Mouse (Mus musculus) midbrain, embryonic 10.5 days (tissue): ENCODE data around the gene Mapk8ip3. TPM values are rescaled to one million over a fixed set of nuclear protein-coding genes. Genes with fewer than 3 reads are reported as not detected.
"Not testable (repeated sequence)": the region's sequence is repeated elsewhere in the genome, so short reads cannot be mapped to it uniquely, and the experiment has no call there.

Experiments
- DNase-seq: peaks from one replicate; pipeline ENCODE4 v3.0.0-alpha.2; 2017; ENCODE audit warnings: low spot score
- H3K27ac ChIP-seq: fragments of 300-500 bp; sonication (generic); replicated peaks from 2 replicates; pipeline ENCODE4 v1.5.1; 2016; ENCODE audit warnings: mild to moderate bottlenecking
- H3K27me3 ChIP-seq: fragments of 300-500 bp; sonication (generic); 2 replicates; pipeline ENCODE4 v1.6.1; 2016; ENCODE audit warnings: low read depth, mild to moderate bottlenecking; ENCODE audit not compliant: poor library complexity, severe bottlenecking
- H3K36me3 ChIP-seq: fragments of 300-500 bp; sonication (generic); 2 replicates; pipeline ENCODE4 v1.6.1; 2016; ENCODE audit warnings: mild to moderate bottlenecking, moderate library complexity
- H3K4me1 ChIP-seq: fragments of 300-500 bp; sonication (generic); 2 replicates; pipeline ENCODE4 v1.6.1; 2016
- H3K4me3 ChIP-seq: fragments of 300-500 bp; sonication (generic); 2 replicates; pipeline ENCODE4 v1.5.1; 2016; ENCODE audit warnings: mild to moderate bottlenecking, moderate library complexity
- H3K9me3 ChIP-seq: fragments of 300-500 bp; sonication (generic); replicated peaks from 2 replicates; pipeline ENCODE4 v1.6.1; 2016; ENCODE audit warnings: mild to moderate bottlenecking
- WGBS: fragments of 180-500 bp; shearing (Covaris S2); methylation state at CpG from one replicate; pipeline ENCODE4 v1.1.7; 2016; 5-methylcytosine and 5-hydroxymethylcytosine counted together
- polyA plus RNA-seq: library from polyadenylated mRNA; unstranded; fragments of >200 nt; fragmentation: Nextera tagmentation; extraction: Ambion mirVana; gene quantifications from 2 replicates; pipeline ENCODE4 v1.2.1, GENCODE M21; 2016

The Mapk8ip3 gene
- polyA plus RNA-seq, result 40.1 and 53.9 TPM in 2 replicates

- peak; percentile 95 for DNase-seq
- no peaks in the 10 kb centered on the region for H3K9me3 ChIP-seq
- no peaks in the 10 kb centered on the region for H3K27me3 ChIP-seq
- H3K36me3 ChIP-seq, result peaks cover 30% of the 10 kb centered on the region
- peak within 1 kb of the TSS; percentile 88 for H3K27ac ChIP-seq
- H3K4me1 ChIP-seq, result peaks cover 21% of the 10 kb centered on the region
- H3K4me3 ChIP-seq, result peak within 1 kb of the TSS; percentile 91
- WGBS, result under 1% methylated on average over 78 of the region's 78 CpGs
These were observed at the start of gene Mapk8ip3 for GRCm38 (mm10) chr17:24936259-24937237. Mapk8ip3 (minus strand) TSS chr17:24936977.

- H3K27ac ChIP-seq, result peak overlapping the region; percentile 98; the same call in 1 of the 2 replicates
These were observed 24.3 kb upstream of the Mapk8ip3 start for GRCm38 (mm10) chr17:24960852-24961715.

GRCm38 (mm10) chr17:24960135-24960851 lies 23.5 kb upstream of the Mapk8ip3 start, which contains the start of gene Jpt2:
Jpt2 (minus strand) TSS chr17:24960689.
- Histone ChIP-seq H3K27ac (peak within 1 kb of the TSS; percentile 98), H3K36me3 (peaks cover 64% of the 10 kb centered on the region), H3K27me3 (no peaks in the 10 kb centered on the region), H3K9me3 (no peaks in the 10 kb centered on the region), H3K4me1 (peaks cover 23% of the 10 kb centered on the region), H3K4me3 (peak within 1 kb of the TSS; percentile 94)
- under 1% methylated on average over 59 of the region's 59 CpGs for WGBS
- peak; percentile 99 for DNase-seq

More at GRCm38 (mm10) chr17:24960852-24961715, 24.3 kb upstream of the Mapk8ip3 start:
- H3K4me3 ChIP-seq, result peak overlapping the region; percentile 94
- WGBS, result 17% methylated on average over 21 of the region's 21 CpGs
- no peaks in the 10 kb centered on the region for H3K9me3 ChIP-seq
- peaks cover 64% of the 10 kb centered on the region for H3K36me3 ChIP-seq
- H3K4me1 ChIP-seq, result peaks cover 23% of the 10 kb centered on the region
- DNase-seq, result no peak
- H3K27me3 ChIP-seq, result no peaks in the 10 kb centered on the region

- WGBS, result 60% methylated on average over 8 of the region's 8 CpGs
- Histone ChIP-seq H3K27ac (peak overlapping the region; percentile 98), H3K4me3 (peak overlapping the region; percentile 94), H3K9me3 (no peaks in the 10 kb centered on the region), H3K27me3 (no peaks in the 10 kb centered on the region), H3K36me3 (peaks cover 64% of the 10 kb centered on the region), H3K4me1 (peaks cover 23% of the 10 kb centered on the region)
- DNase-seq, result no peak
These were observed 22.6 kb upstream of the Mapk8ip3 start for GRCm38 (mm10) chr17:24959371-24959770.

DNA sequence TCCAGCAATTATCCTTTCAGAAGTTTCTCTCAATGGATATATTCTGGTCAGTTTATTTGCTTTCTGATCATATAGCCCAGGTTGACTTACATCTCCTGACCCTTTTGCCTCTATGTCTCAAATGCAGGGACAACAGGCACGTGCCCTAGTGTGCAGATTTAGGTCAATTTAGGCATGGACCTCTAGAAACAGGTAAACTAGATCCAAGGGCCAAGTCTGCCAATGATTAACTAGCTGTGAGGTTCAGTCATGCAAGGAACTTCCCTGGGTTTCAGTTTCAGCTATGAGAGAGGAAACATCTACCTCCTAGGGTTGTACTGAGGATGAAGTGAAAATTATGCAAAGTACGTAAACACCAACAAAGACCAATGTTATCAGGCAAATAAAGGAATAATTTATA lies 16.5 kb upstream of the Mapk8ip3 start:
- peaks cover 96% of the 10 kb centered on the region for H3K36me3 ChIP-seq
- WGBS, result 94% methylated on average over 2 of the region's 2 CpGs

DNA sequence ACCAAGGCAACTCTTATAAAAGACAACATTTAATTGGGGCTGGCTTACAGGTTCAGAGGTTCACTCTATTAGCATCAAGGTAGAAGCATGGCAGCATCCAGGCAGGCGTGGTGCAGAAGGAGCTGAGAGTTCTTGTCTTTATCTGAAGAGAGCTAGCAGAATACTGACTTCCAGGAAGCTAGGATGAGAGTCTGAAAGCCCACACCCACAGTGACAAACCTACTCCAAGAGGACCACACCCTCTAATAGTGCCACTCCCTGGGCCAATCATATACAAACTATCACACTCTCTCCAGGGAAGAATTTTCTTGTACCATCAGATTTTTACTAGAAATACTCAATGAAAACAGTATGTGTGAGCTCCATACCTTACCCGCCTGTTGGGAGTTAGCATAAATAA lies 13.9 kb upstream of the Mapk8ip3 start:
- Histone ChIP-seq H3K4me3 (no peak overlapping the region), H3K27me3 (no peaks in the 10 kb centered on the region), H3K9me3 (no peaks in the 10 kb centered on the region), H3K4me1 (no peaks in the 10 kb centered on the region), H3K36me3 (peaks cover 99% of the 10 kb centered on the region), H3K27ac (no peak overlapping the region)
- DNase-seq, result no peak
- WGBS, result 84% methylated on average over 2 of the region's 2 CpGs

More for the DNA sequence above, 16.5 kb upstream of the Mapk8ip3 start:
- no peak overlapping the region for H3K27ac ChIP-seq
- H3K4me3 ChIP-seq, result no peak overlapping the region
- H3K4me1 ChIP-seq, result no peaks in the 10 kb centered on the region
- no peaks in the 10 kb centered on the region for H3K27me3 ChIP-seq
- DNase-seq, result no peak
- H3K9me3 ChIP-seq, result no peaks in the 10 kb centered on the region

GRCm38 (mm10) chr17:24948204-24948603 lies 11.4 kb upstream of the Mapk8ip3 start:
- no peaks in the 10 kb centered on the region for H3K4me1 ChIP-seq
- H3K9me3 ChIP-seq, result no peaks in the 10 kb centered on the region
- H3K27me3 ChIP-seq, result no peaks in the 10 kb centered on the region
- DNase-seq, result no peak
- 96% methylated on average over 5 of the region's 5 CpGs for WGBS
- H3K36me3 ChIP-seq, result peaks cover 100% of the 10 kb centered on the region
- H3K27ac ChIP-seq, result no peak overlapping the region
- no peak overlapping the region for H3K4me3 ChIP-seq

DNA sequence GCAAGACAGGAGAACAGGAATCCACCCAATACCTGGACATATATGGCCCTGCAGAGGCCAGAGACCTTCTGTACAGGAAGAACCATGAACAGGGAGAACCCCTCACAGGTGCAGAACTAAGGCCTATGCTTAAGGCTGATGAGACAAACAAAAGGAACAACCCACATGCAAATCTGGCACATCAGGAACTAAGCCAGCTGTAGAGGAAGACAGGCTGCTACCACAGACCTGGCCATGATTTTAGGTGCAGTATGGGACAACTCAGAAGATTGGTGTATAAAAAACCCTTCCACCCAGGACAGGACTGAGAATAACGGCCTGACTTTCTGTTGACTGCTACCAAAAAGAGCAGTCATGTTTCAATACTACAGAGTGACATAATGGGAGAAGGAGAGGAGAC lies 6.8 kb upstream of the Mapk8ip3 start:
- H3K36me3 ChIP-seq, result peaks cover 75% of the 10 kb centered on the region
- H3K27ac ChIP-seq, DNase-seq, H3K27me3 ChIP-seq, H3K9me3 ChIP-seq, H3K4me3 ChIP-seq, H3K4me1 ChIP-seq: not testable (repeated sequence)
- WGBS, result 92% methylated on average over 1 of the region's 1 CpGs

DNA sequence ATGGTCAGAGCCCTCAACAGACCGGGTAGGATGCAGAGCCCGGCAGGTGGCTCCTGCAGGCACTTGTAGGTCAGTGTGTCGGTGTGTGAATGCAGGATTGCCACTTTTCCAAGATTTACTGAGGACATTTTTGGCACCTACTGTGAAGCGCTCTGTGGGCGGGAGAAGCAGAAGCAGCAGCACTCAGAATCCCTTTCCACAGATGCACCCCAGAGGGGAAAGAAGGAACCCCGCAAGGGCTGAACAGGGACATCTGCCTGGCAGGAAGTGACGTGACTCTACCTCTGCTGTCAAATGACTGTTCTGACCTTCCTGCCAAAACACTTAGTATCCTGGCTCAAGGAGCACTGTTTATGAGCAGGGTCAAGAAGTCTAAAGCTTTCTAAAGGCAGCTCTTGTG lies 6.3 kb upstream of the Mapk8ip3 start:
- WGBS, result 92% methylated on average over 7 of the region's 7 CpGs
- Histone ChIP-seq H3K27me3 (no peaks in the 10 kb centered on the region), H3K4me3 (no peak overlapping the region), H3K4me1 (no peaks in the 10 kb centered on the region), H3K9me3 (no peaks in the 10 kb centered on the region), H3K36me3 (peaks cover 70% of the 10 kb centered on the region), H3K27ac (no peak overlapping the region)
- no peak for DNase-seq

GRCm38 (mm10) chr17:24942453-24942852 lies 5.7 kb upstream of the Mapk8ip3 start:
- H3K4me1 ChIP-seq, H3K27ac ChIP-seq, H3K9me3 ChIP-seq, DNase-seq, H3K27me3 ChIP-seq, H3K4me3 ChIP-seq: not testable (repeated sequence)
- peaks cover 64% of the 10 kb centered on the region for H3K36me3 ChIP-seq
- WGBS, result 39% methylated on average over 2 of the region's 2 CpGs

- DNase-seq, result no peak
- Histone ChIP-seq H3K27ac (peak overlapping the region; percentile 88), H3K36me3 (peaks cover 30% of the 10 kb centered on the region; the same call in 1 of the 2 replicates), H3K9me3 (no peaks in the 10 kb centered on the region), H3K27me3 (no peaks in the 10 kb centered on the region), H3K4me3 (peak overlapping the region; percentile 91), H3K4me1 (peaks cover 21% of the 10 kb centered on the region)
- WGBS, result 48% methylated on average over 6 of the region's 6 CpGs
These were observed 489 bp upstream of the Mapk8ip3 start for GRCm38 (mm10) chr17:24937266-24937665.

GRCm38 (mm10) chr17:24935666-24936065 lies 1.1 kb downstream of the Mapk8ip3 start:
- DNase-seq, result no peak
- H3K9me3 ChIP-seq, result no peaks in the 10 kb centered on the region
- no peaks in the 10 kb centered on the region for H3K27me3 ChIP-seq
- peaks cover 21% of the 10 kb centered on the region for H3K4me1 ChIP-seq
- peaks cover 30% of the 10 kb centered on the region for H3K36me3 ChIP-seq
- H3K27ac ChIP-seq, result 0 out of 2 replicates have a peak overlapping the region, but pooled peaks have one; percentile 19
- peak overlapping the region; percentile 91 for H3K4me3 ChIP-seq
